Mouse (Mus musculus) lung, adult 2 months (tissue): ENCODE data around the gene Pctp.
A peak's percentile ranks its signal among the peaks of the same experiment; 100 is the strongest.

ENCODE experiments used
- CTCF ChIP-seq: fragments of 200-500 bp; IDR thresholded peaks from 2 replicates; pipeline ENCODE4 v1.5.1; 2011; ENCODE audit warnings: mild to moderate bottlenecking, low read length, control low read depth; ENCODE audit not compliant: insufficient read depth
- POLR2A ChIP-seq: fragments of 200-500 bp; IDR thresholded peaks from 2 replicates; pipeline ENCODE4 v1.6.1; 2011; ENCODE audit warnings: low read depth, mild to moderate bottlenecking, control low read depth, low read length, borderline replicate concordance; ENCODE audit errors: extremely low read depth

DNA sequence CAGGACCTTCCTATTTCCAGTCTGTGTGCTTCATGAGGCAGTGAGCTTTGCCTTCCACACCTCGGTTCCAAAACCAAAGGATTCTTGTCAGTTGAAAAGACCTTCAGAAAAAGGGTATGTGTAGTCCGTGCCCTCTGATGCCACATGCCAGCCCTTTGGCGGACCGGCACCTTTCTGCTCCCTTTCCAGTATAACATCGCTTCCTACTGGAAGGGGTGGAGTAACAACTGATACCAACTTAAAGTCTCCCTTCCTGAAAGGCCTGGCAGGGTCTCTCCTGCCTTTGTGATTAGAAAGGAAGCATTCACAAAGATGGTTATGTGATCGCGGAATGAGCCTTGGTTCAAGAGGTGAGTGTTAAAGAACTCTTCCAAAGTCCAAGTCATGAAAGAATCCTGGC, 47.3 kb upstream of the Pctp start:
- TF ChIP-seq POLR2A: peak; percentile 66; the same call in 1 of the 2 replicates
- TF ChIP-seq CTCF: no peak
